Mouse (Mus musculus) forebrain, postnatal 0 days (tissue): Measurements from ENCODE around the gene Cd38. TPM values are rescaled to one million over a fixed set of nuclear protein-coding genes. Genes with fewer than 3 reads are reported as not detected.
A peak's percentile ranks its signal among the peaks of the same experiment; 100 is the strongest.

Source experiments
- ATAC-seq: fragments of 200-750 bp; cut with Nextera tagmentation; 2 replicates; pipeline ENCODE4 v1.8.0; 2017; ENCODE audit warnings: mild to moderate bottlenecking, moderate library complexity
- DNase-seq: peaks from one replicate; pipeline ENCODE4 v3.0.0-alpha.2; 2015
- H3K27ac ChIP-seq: fragments of 300-500 bp; sonication (generic); 2 replicates; pipeline ENCODE4 v1.5.1; 2014; ENCODE audit warnings: low read depth, mild to moderate bottlenecking, antibody characterized with exemption, low read length, moderate library complexity, mixed read lengths
- H3K27me3 ChIP-seq: fragments of 300-500 bp; sonication (generic); 2 replicates; pipeline ENCODE4 v1.6.1; 2014; ENCODE audit warnings: mild to moderate bottlenecking, low read length, mixed read lengths; ENCODE audit not compliant: insufficient read depth
- H3K36me3 ChIP-seq: fragments of 300-500 bp; sonication (generic); 2 replicates; pipeline ENCODE4 v1.6.1; 2014; ENCODE audit warnings: mild to moderate bottlenecking, moderate library complexity; ENCODE audit not compliant: insufficient read depth
- H3K4me1 ChIP-seq: fragments of 300-500 bp; sonication (generic); 2 replicates; pipeline ENCODE4 v1.6.1; 2014; ENCODE audit warnings: antibody characterized with exemption; ENCODE audit not compliant: insufficient read depth
- H3K4me2 ChIP-seq: fragments of 300-500 bp; sonication (generic); 2 replicates; pipeline ENCODE4 v1.6.1; 2014; ENCODE audit warnings: low read depth, mild to moderate bottlenecking, moderate library complexity
- H3K4me3 ChIP-seq: fragments of 300-500 bp; sonication (generic); 2 replicates; pipeline ENCODE4 v1.5.1; 2014; ENCODE audit warnings: low read depth, low read length, mixed read lengths
- H3K9ac ChIP-seq: fragments of 300-500 bp; sonication (generic); 2 replicates; pipeline ENCODE4 v1.6.1; 2014; ENCODE audit warnings: mild to moderate bottlenecking
- H3K9me3 ChIP-seq: fragments of 300-500 bp; sonication (generic); 2 replicates; pipeline ENCODE4 v1.6.1; 2016; ENCODE audit warnings: low read length
- CTCF ChIP-seq: sonication (generic); IDR thresholded peaks from 2 replicates; pipeline ENCODE4 v1.5.1; 2016; ENCODE audit warnings: antibody characterized with exemption, control low read depth, low read depth
- WGBS: fragments of 180-500 bp; shearing (Covaris S2); extraction: QIAGEN DNeasy Blood & Tissue Kit; methylation state at CpG from one replicate; pipeline ENCODE4 v1.1.7; 2014; 5-methylcytosine and 5-hydroxymethylcytosine counted together
- polyA plus RNA-seq: library from polyadenylated mRNA; unstranded; fragments of >200 nt; fragmentation: Nextera tagmentation; extraction: Ambion mirVana; gene quantifications from 2 replicates; pipeline ENCODE4 v1.2.1, GENCODE M21; 2015
- total RNA-seq: library from RNA; depleted of rRNA; stranded (reverse); fragments of >200 nt; gene quantifications from 2 replicates; pipeline ENCODE4 v1.2.3, GENCODE M21; 2014

Gene Cd38
- total and polyA plus RNA-seq, 2 experiments from 2014 or later: 2.3 to 2.4 TPM

DNA sequence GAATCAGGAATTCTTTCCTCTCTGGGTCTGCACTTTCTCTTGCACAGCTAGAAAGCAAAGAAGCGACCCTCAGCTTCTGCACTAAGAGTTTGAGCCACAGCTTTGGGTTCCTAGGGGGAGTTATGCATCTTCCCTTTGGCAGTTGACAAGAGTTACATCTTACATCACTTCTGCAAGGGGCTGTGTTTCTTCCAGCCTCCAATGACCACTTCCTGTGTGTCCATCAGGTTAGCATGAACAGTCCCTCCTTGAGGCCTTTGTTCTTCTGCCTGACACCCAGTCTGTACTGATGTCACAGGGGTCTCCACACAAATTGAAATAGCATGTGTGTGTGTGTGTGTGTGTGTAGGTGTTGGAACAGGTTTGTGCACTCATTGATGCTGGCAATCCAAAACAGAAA is 4.3 kb downstream of the Cd38 start:
- Histone ChIP-seq H3K27me3 (no peaks in the 10 kb centered on the region), H3K9me3 (no peaks in the 10 kb centered on the region), H3K9ac (no peak overlapping the region), H3K4me1 (peaks cover 6% of the 10 kb centered on the region; the same call in 1 of the 2 replicates), H3K4me3 (no peak overlapping the region), H3K4me2 (no peak overlapping the region), H3K27ac (no peak overlapping the region), H3K36me3 (no peaks in the 10 kb centered on the region)
- 74% methylated on average over 1 of the region's 1 CpGs for WGBS
- ATAC-seq: no peak
- DNase-seq: no peak
- TF ChIP-seq CTCF: no peak

DNA sequence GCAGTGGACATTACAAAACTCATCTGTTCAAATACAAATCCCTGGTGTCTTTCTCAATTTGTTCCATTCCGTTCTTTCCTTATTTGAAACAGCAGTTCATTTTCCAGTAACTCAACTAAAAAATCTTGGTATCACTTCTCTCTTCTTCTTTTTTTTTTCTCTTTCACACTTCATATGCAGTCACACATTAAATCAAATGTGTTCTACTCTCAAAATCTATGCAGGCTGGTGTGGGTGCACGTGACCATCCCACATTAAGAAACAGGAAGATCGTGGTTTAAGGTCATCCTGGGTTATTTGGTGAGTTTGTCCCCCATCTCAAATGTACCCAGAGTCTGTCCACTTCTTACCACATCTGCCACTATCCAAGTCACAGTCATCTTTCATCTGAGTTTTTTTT is 13.7 kb downstream of the Cd38 start:
- DNase-seq: no peak
- 82% methylated on average over 3 of the region's 3 CpGs for WGBS
- H3K36me3 ChIP-seq: no peaks in the 10 kb centered on the region
- no peak overlapping the region for H3K27ac ChIP-seq
- ATAC-seq: no peak
- no peak for TF ChIP-seq CTCF
- H3K27me3 ChIP-seq: no peaks in the 10 kb centered on the region
- H3K4me2 ChIP-seq: no peak overlapping the region
- no peaks in the 10 kb centered on the region for H3K4me1 ChIP-seq
- H3K9ac ChIP-seq: no peak overlapping the region
- no peaks in the 10 kb centered on the region for H3K9me3 ChIP-seq
- no peak overlapping the region for H3K4me3 ChIP-seq

DNA sequence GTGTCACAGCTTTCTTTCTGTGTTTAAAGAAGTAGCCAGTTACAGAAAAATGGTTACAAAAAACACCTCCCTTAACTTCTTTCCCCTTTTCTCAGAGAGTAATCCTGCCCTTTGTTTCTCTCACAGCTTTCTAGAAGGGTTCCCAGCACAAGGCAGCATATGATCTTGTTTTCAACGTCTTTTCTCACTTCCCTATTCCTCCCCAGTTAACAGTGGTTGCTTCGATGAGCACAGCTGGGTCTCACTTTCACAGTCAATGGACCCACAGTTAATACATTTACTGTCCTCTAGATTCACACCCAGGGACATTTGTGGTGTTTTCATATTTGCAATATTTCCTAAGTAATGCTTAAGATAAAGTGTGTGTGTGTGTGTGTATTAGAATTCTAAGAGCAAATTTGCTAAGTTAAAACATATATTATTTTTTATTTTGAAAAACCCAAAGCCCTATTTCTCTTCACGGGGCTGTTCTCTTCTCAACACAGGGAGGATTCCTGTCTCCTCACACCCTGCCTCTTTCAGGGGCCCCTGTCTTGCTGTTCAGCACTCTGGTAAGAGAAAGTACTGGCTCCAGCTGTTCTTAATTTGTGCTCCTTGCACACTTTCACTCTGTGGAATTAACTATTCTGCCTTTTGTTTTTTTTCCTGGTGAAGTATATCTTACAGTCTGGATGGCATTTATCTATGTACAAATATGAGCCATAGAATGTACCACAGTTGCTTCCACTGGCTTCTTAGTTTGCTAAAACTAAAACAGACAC is 16.9 kb downstream of the Cd38 start:
- DNase-seq (no peak), ATAC-seq (no peak)
- Histone ChIP-seq H3K4me2 (no peak overlapping the region), H3K27ac (no peak overlapping the region), H3K9ac (no peak overlapping the region), H3K9me3 (no peaks in the 10 kb centered on the region), H3K27me3 (no peaks in the 10 kb centered on the region), H3K36me3 (no peaks in the 10 kb centered on the region), H3K4me1 (no peaks in the 10 kb centered on the region), H3K4me3 (no peak overlapping the region)
- WGBS: 24% methylated on average over 3 of the region's 3 CpGs
- TF ChIP-seq CTCF: no peak

DNA sequence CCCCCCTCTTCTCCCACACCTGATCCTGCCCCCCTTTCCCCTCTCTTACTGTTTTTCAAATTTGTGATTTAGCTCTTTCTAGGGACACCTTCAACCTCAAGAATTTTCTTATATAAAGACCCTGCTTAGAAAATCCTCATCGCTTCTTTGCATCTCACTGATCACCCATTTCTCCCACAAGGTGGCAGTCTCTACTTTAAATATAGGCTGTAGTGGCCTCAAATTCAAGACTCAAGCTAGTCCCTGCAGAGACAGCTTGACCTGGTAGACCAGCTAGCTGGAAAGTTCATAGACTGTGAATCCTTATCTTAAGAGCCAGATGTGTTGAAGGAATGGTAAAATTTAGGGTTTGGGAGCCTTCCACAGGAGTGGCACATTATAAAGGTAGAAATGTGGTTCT is 24.0 kb downstream of the Cd38 start:
- no peak for ATAC-seq
- Histone ChIP-seq H3K4me3 (no peak overlapping the region), H3K4me1 (no peaks in the 10 kb centered on the region), H3K9ac (no peak overlapping the region), H3K4me2 (no peak overlapping the region), H3K36me3 (no peaks in the 10 kb centered on the region), H3K27me3 (no peaks in the 10 kb centered on the region), H3K9me3 (no peaks in the 10 kb centered on the region), H3K27ac (no peak overlapping the region)
- TF ChIP-seq CTCF: peak; percentile 58
- 36% methylated on average over 1 of the region's 1 CpGs for WGBS
- peak; percentile 36 for DNase-seq

DNA sequence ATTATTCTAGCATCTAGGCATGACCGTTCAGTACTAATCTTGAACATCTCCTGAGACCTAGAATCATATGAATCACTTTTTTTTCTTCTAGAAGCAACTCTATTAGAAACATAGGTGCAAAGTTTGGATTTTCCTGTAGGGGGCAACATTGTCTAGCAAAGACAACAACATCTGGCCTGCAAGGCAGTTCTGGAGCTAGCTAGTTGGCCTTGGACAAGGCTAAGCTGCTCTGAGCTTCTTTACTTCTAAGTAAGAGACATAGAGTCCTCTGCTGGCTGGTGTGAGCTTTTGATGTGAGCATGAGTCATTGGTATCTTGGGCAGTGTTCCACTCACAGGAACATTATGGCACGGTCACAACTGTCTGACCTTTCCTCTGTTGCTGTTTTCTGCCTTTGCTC is 25.8 kb downstream of the Cd38 start:
- ATAC-seq (no peak), DNase-seq (peak; percentile 27)
- no peaks in the 10 kb centered on the region for H3K9me3 ChIP-seq
- H3K9ac ChIP-seq: no peak overlapping the region
- no peaks in the 10 kb centered on the region for H3K4me1 ChIP-seq
- H3K27ac ChIP-seq: no peak overlapping the region
- no peak overlapping the region for H3K4me2 ChIP-seq
- H3K4me3 ChIP-seq: no peak overlapping the region
- H3K27me3 ChIP-seq: no peaks in the 10 kb centered on the region
- peak; percentile 40 for TF ChIP-seq CTCF
- H3K36me3 ChIP-seq: no peaks in the 10 kb centered on the region
- 66% methylated on average over 2 of the region's 2 CpGs for WGBS

DNA sequence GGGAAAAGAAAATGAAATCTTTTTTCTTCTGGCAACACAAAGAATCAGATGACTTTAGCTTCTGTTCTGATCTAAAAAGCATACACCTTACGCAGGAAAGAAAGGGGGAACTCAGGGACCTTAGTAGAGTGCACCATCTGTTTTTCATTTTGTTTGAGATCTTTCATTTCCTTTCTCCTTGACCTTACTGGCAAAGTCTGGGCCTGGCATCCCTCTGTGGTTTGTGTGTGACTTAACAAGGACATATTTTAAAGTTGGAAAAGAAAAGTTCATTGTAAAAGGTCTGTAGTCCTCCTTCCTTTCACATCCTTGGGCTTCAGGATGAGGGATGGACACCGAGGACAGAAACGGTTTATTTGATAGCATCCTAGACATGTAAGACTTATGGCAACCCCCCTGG is 27.6 kb downstream of the Cd38 start:
- no peak overlapping the region for H3K4me2 ChIP-seq
- H3K9ac ChIP-seq: no peak overlapping the region
- DNase-seq (no peak), ATAC-seq (no peak)
- no peaks in the 10 kb centered on the region for H3K4me1 ChIP-seq
- H3K27ac ChIP-seq: no peak overlapping the region
- no peaks in the 10 kb centered on the region for H3K27me3 ChIP-seq
- H3K4me3 ChIP-seq: no peak overlapping the region
- 77% methylated on average over 3 of the region's 3 CpGs for WGBS
- H3K9me3 ChIP-seq: no peaks in the 10 kb centered on the region
- TF ChIP-seq CTCF: no peak
- no peaks in the 10 kb centered on the region for H3K36me3 ChIP-seq

DNA sequence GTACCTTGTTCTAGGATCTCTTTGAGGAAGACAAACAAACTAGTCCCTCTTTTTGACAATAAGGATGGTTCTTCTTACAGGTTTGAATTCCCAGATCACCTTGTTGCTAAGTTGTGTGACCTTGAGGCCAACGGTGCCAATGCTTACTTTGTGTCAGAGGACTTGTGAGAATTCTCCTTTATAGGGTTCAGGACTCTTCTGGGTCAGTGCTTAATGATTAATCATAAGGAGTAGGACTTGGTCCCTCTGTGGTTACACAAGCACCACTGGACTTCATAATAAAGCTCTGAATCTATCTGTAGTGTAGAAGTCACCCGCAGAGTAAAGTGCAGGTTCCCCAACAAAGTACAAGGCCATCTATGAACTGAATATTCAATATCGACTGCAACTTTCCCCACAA is 36.3 kb downstream of the Cd38 start:
- no peaks in the 10 kb centered on the region for H3K9me3 ChIP-seq
- H3K9ac ChIP-seq: no peak overlapping the region
- no peaks in the 10 kb centered on the region for H3K36me3 ChIP-seq
- H3K27me3 ChIP-seq: no peaks in the 10 kb centered on the region
- DNase-seq: no peak
- ATAC-seq: no peak
- no peak overlapping the region for H3K4me2 ChIP-seq
- 92% methylated on average over 3 of the region's 3 CpGs for WGBS
- H3K27ac ChIP-seq: no peak overlapping the region
- TF ChIP-seq CTCF: no peak
- H3K4me1 ChIP-seq: no peaks in the 10 kb centered on the region
- no peak overlapping the region for H3K4me3 ChIP-seq

DNA sequence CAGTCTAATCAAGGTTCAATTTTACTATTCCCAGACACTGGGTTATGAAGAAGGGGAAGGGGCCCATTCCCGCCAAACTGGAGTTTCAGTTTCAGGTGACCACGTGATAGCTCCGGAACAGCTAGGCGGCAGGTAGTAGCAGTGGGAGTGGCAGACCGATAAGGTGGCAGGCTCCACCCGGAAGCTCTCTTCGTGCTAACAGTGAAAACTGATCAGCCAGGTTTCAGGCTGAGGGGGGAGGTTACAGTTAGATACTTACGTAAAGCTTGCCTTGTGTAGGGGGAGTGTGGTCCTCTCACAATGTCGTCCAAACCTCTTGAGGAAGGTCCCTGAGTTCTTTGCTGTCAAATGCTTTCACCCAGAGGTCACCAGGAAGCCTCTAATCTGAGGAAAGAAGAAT is 40.9 kb downstream of the Cd38 start:
- no peaks in the 10 kb centered on the region for H3K4me1 ChIP-seq
- no peaks in the 10 kb centered on the region for H3K27me3 ChIP-seq
- H3K27ac ChIP-seq: no peak overlapping the region
- ATAC-seq: no peak
- no peak overlapping the region for H3K9ac ChIP-seq
- H3K4me3 ChIP-seq: no peak overlapping the region
- no peak overlapping the region for H3K4me2 ChIP-seq
- H3K36me3 ChIP-seq: no peaks in the 10 kb centered on the region
- no peaks in the 10 kb centered on the region for H3K9me3 ChIP-seq
- TF ChIP-seq CTCF: no peak
- no peak for DNase-seq
- WGBS: 69% methylated on average over 9 of the region's 9 CpGs
